Mouse (Mus musculus): Measurements from ENCODE around the gene Olfr1160. TPM values are rescaled to one million over a fixed set of nuclear protein-coding genes. Genes with fewer than 3 reads are reported as not detected.
"Not testable (repeated sequence)": the region's sequence is repeated elsewhere in the genome, so short reads cannot be mapped to it uniquely, and the experiment has no call there.

Gene Olfr1160
- total RNA-seq (2022) = not detected

- DNase-seq = no peak
Observed at GRCm38 (mm10) chr2:88007515-88008318, at the start of gene Olfr1160. Gene Olfr1160 (minus strand): TSS chr2:88008268.

GRCm38 (mm10) chr2:88051029-88051428, 43.0 kb upstream of the Olfr1160 start, which contains the start of gene Olfr1162:
Gene Olfr1162 (minus strand): TSS chr2:88051129.
- DNase-seq = no peak

GRCm38 (mm10) chr2:88037599-88037998, 29.5 kb upstream of the Olfr1160 start, which contains the start of gene Olfr73:
Gene Olfr73 (minus strand): TSS chr2:88037699.
- no peak for DNase-seq

- not testable (repeated sequence) for DNase-seq
Observed at GRCm38 (mm10) chr2:88022474-88022873, 14.4 kb upstream of the Olfr1160 start, which contains the start of gene Olfr1161. Gene Olfr1161 (plus strand): TSS chr2:88022774.

GRCm38 (mm10) chr2:87989813-87990212, 18.3 kb downstream of the Olfr1160 start, which contains the start of gene Olfr1158:
Gene Olfr1158 (plus strand): TSS chr2:87990113.
- no peak for DNase-seq

- DNase-seq = no peak
Observed at GRCm38 (mm10) chr2:87974563-87974962, 33.5 kb downstream of the Olfr1160 start, which contains the start of gene Olfr74. Gene Olfr74 (minus strand): TSS chr2:87974663.

GRCm38 (mm10) chr2:87968199-87968598, 39.9 kb downstream of the Olfr1160 start, which contains the start of gene Olfr1157:
Gene Olfr1157 (minus strand): TSS chr2:87968299.
- DNase-seq = no peak

GRCm38 (mm10) chr2:87953000-87953399, 55.1 kb downstream of the Olfr1160 start, which contains the start of gene Olfr1156:
Gene Olfr1156 (minus strand): TSS chr2:87953100.
- DNase-seq = no peak

Other genes starting within 250 kb of the Olfr1160 start
- gene Olfr152, start 228.8 kb downstream of the Olfr1160 start, total RNA-seq (2022) = not detected
- not detected for gene Olfr1143, start 207.7 kb downstream of the Olfr1160 start, total RNA-seq (2022)
- gene Olfr1145, start 198.4 kb downstream of the Olfr1160 start, total RNA-seq (2022) = not detected
- gene Olfr1148, start 177.7 kb downstream of the Olfr1160 start, total RNA-seq (2022) = not detected
- not detected for gene Olfr1150-ps1, start 164.3 kb downstream of the Olfr1160 start, total RNA-seq (2022)
- gene Olfr1151, start 152.4 kb downstream of the Olfr1160 start, total RNA-seq (2022) = not detected
- gene Olfr1152, start 141.8 kb downstream of the Olfr1160 start, total RNA-seq (2022) = not detected
- not detected for gene Olfr1153, start 113.3 kb downstream of the Olfr1160 start, total RNA-seq (2022)
- not detected for gene Olfr1154, start 103.1 kb downstream of the Olfr1160 start, total RNA-seq (2022)
- gene Olfr1155, start 63.1 kb downstream of the Olfr1160 start, total RNA-seq (2022) = not detected
- not detected for gene Olfr1156, start 55.2 kb downstream of the Olfr1160 start, total RNA-seq (2022)
- not detected for gene Olfr1157, start 40.0 kb downstream of the Olfr1160 start, total RNA-seq (2022)
- not detected for gene Olfr74, start 33.6 kb downstream of the Olfr1160 start, total RNA-seq (2022)
- gene Olfr1158, start 18.2 kb downstream of the Olfr1160 start, total RNA-seq (2022) = not detected
- not detected for gene Olfr1161, start 14.5 kb upstream of the Olfr1160 start, total RNA-seq (2022)
- gene Olfr73, start 29.4 kb upstream of the Olfr1160 start, total RNA-seq (2022) = not detected
- not detected for gene Olfr1162, start 42.9 kb upstream of the Olfr1160 start, total RNA-seq (2022)
- gene Olfr1163, start 63.6 kb upstream of the Olfr1160 start, total RNA-seq (2022) = not detected
- not detected for gene Olfr1164, start 85.7 kb upstream of the Olfr1160 start, total RNA-seq (2022)
- gene Olfr1166, start 120.0 kb upstream of the Olfr1160 start, total RNA-seq (2022) = not detected
- not detected for gene Olfr1167, start 146.9 kb upstream of the Olfr1160 start, total RNA-seq (2022)
- gene Olfr1168, start 173.6 kb upstream of the Olfr1160 start, total RNA-seq (2022) = not detected
- not detected for gene Olfr1170, start 220.1 kb upstream of the Olfr1160 start, total RNA-seq (2022)

All from adrenal gland, adult 8-10 months (tissue).